Mouse (Mus musculus) cerebellum, adult 9-10 months (tissue): ENCODE measurements around the gene Tars2.
"Not testable (repeated sequence)": the region's sequence is repeated elsewhere in the genome, so short reads cannot be mapped to it uniquely, and the experiment has no call there.

Experiments
- DNase-seq: peaks from one replicate; pipeline ENCODE4 v3.0.0; 2022

Gene Tars2

GRCm38 (mm10) chr3:95760106-95760505, at the start of gene Tars2:
Gene Tars2 (minus strand): TSS chr3:95760206.
- DNase-seq: no peak

- DNase-seq: no peak
These were observed 48.4 kb upstream of the Tars2 start for GRCm38 (mm10) chr3:95808384-95808783.

GRCm38 (mm10) chr3:95807630-95808029, 47.6 kb upstream of the Tars2 start:
- not testable (repeated sequence) for DNase-seq

- DNase-seq: no peak
These were observed 46.7 kb upstream of the Tars2 start for GRCm38 (mm10) chr3:95806677-95807076.

- no peak for DNase-seq
These were observed 43.8 kb upstream of the Tars2 start for GRCm38 (mm10) chr3:95803851-95804250.

GRCm38 (mm10) chr3:95798756-95799155, 38.8 kb upstream of the Tars2 start:
- DNase-seq: no peak

- no peak for DNase-seq
These were observed 34.3 kb upstream of the Tars2 start for GRCm38 (mm10) chr3:95794299-95794698.

- no peak for DNase-seq
These were observed 33.7 kb upstream of the Tars2 start for GRCm38 (mm10) chr3:95793662-95794061.

GRCm38 (mm10) chr3:95785501-95785900, 25.5 kb upstream of the Tars2 start:
- no peak for DNase-seq

- no peak for DNase-seq
These were observed 12.0 kb upstream of the Tars2 start for GRCm38 (mm10) chr3:95771985-95772384.

GRCm38 (mm10) chr3:95765534-95765933, 5.5 kb upstream of the Tars2 start:
- DNase-seq: no peak

GRCm38 (mm10) chr3:95763811-95764210, 3.8 kb upstream of the Tars2 start:
- no peak for DNase-seq

- DNase-seq: no peak
These were observed 3.0 kb upstream of the Tars2 start for GRCm38 (mm10) chr3:95762961-95763360.

GRCm38 (mm10) chr3:95761771-95762170, 1.8 kb upstream of the Tars2 start:
- DNase-seq: no peak

- DNase-seq: no peak
These were observed 650 bp upstream of the Tars2 start for GRCm38 (mm10) chr3:95760656-95761055.

- no peak for DNase-seq
These were observed 1.4 kb downstream of the Tars2 start for GRCm38 (mm10) chr3:95758467-95759218.

- no peak for DNase-seq
These were observed 3.2 kb downstream of the Tars2 start for GRCm38 (mm10) chr3:95756808-95757207.

GRCm38 (mm10) chr3:95754345-95755206, 5.4 kb downstream of the Tars2 start:
- peak; percentile 98 for DNase-seq

GRCm38 (mm10) chr3:95752935-95753334, 7.1 kb downstream of the Tars2 start:
- DNase-seq: no peak

- DNase-seq: no peak
These were observed 19.6 kb downstream of the Tars2 start for GRCm38 (mm10) chr3:95740406-95740805.

GRCm38 (mm10) chr3:95739353-95740104, 20.5 kb downstream of the Tars2 start, which contains the start of gene Ecm1:
Gene Ecm1 (minus strand): TSS chr3:95739569.
- DNase-seq: no peak

GRCm38 (mm10) chr3:95735071-95735670, 24.8 kb downstream of the Tars2 start:
- DNase-seq: no peak
